Mouse (Mus musculus) hindbrain, embryonic 14.5 days (tissue): ENCODE data around the gene Sema4g. TPM values are rescaled to one million over a fixed set of nuclear protein-coding genes. Genes with fewer than 3 reads are reported as not detected.

Experiments used
- polyA plus RNA-seq: library from polyadenylated mRNA; unstranded; fragments of >200 nt; fragmentation: Nextera tagmentation; extraction: Ambion mirVana; gene quantifications from 2 replicates; pipeline ENCODE4 v1.2.1, GENCODE M21; 2014

Sema4g gene
- polyA plus RNA-seq, 1 experiment from 2014 or later: 19.5 TPM

Other genes starting within 250 kb of the Sema4g start
- 18.7 and 22.1 TPM in 2 replicates for gene Pax2, start 233.1 kb upstream of the Sema4g start, polyA plus RNA-seq
- gene Slf2, start 58.0 kb upstream of the Sema4g start, polyA plus RNA-seq: 33.1 and 34.8 TPM in 2 replicates
- 7.1 and 9.4 TPM in 2 replicates for gene Twnk, start 16.6 kb downstream of the Sema4g start, polyA plus RNA-seq
- 75.8 and 85.4 TPM in 2 replicates for gene Mrpl43, start 17.3 kb downstream of the Sema4g start, polyA plus RNA-seq
- 18.8 and 20.1 TPM in 2 replicates for gene Lzts2, start 25.3 kb downstream of the Sema4g start, polyA plus RNA-seq
- gene Pdzd7, start 56.6 kb downstream of the Sema4g start, polyA plus RNA-seq: 2.5 and 2.9 TPM in 2 replicates
- gene Sfxn3, start 58.4 kb downstream of the Sema4g start, polyA plus RNA-seq: 67.8 and 77.0 TPM in 2 replicates
- 2.5 and 4.9 TPM in 2 replicates for gene Kazald1, start 86.1 kb downstream of the Sema4g start, polyA plus RNA-seq
- 1.7 and 3.4 TPM in 2 replicates for gene Tlx1, start 161.6 kb downstream of the Sema4g start, polyA plus RNA-seq
- 18.5 and 20.4 TPM in 2 replicates for gene Lbx1, start 246.7 kb downstream of the Sema4g start, polyA plus RNA-seq